Mouse (Mus musculus): ENCODE measurements at regions not wholly inside any gene's neighbourhood (a gene's known extent, or its start where the extent isn't known, plus 50 kb on each side); places are given as distances from the start of the nearest gene placed in this dataset.

DNA sequence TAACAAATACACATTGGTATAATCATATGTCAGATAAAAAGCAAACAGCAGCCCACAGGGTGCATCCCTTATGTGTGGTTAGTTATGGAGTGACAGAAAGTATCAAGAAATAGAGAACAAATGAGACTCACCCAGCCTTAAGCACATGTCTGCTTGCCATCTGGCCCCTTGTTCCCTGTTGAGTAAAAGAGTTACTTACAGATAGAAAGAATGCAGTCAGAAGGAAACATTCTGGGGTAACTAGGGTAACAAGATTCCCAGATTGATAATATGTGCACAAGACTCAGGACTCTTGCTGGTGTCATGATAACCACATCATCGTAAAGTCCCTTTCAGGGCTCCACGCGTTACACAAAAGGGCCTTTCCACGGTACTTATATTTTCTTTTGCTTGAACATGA, 383.5 kb upstream of the Mef2c start:
- no peak for TF ChIP-seq CTCF (IDR thresholded peaks at IDR 0.05; ENCODE audit: low read depth, low read length)
- TF ChIP-seq POLR2A (IDR thresholded peaks at IDR 0.05; ENCODE audit: borderline replicate concordance, low read depth, low read length), result no peak
